Mouse (Mus musculus) spleen, postnatal 10 days (tissue): Measurements from ENCODE around the gene Hspb6.

Experiments
- DNase-seq, 2 experiments: peaks; one replicate each; pipeline ENCODE4 v3.0.0; 2021 to 2022; ENCODE audit warnings: low spot score in 2 of 2

Gene Hspb6

GRCm38 (mm10) chr7:30586455-30587020, 34.6 kb downstream of the Hspb6 start:
- DNase-seq: no peak

DNA sequence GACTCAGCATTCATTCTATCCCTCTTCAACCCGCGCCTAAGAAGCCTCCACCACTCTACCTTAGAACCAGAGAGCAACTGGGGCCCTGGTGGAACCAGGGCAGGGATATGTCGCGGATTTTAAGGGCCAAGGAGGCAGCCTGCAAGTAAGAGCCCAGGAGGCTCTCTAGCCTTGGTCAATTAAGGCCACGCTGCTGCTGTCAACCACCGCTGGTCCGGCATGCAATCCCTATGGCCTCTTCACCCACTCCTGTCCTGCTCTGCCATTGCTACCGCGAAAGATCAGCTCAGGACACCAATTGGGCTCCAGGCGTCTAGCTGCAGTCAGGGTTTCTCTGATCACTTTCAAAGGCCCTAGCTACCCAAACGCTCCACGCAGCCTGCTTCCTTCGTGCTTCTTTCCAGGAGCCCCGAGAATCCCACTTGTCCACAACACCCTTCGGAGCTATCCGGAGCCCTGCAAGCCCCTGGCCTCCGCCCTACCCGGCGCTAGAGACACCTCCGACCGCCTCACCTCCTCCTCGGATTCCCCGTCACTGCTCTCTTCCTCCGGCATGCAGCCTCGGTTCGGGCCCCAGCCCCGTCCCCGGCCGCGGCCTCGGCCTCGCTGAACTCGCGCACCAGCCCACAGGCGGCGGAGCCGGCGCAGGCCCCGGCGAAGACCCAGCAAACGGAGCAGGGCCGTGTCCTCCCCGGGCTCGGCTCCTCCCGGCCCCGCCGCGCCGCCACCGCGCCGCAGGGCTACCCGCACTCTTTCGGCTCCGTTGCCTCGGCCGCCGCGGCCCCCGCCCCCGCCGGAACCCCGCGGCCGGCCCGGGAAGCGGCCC, 36.1 kb downstream of the Hspb6 start:
- DNase-seq: peak; percentile 71 to 83

GRCm38 (mm10) chr7:30588676-30589434, 36.9 kb downstream of the Hspb6 start, which contains the start of gene Kmt2b:
Gene Kmt2b, minus strand, starts transcription at chr7:30588726.
- peak; percentile 89 to 95 for DNase-seq

GRCm38 (mm10) chr7:30589435-30590301, 37.7 kb downstream of the Hspb6 start:
- DNase-seq: peak; percentile 86 to 91

DNA sequence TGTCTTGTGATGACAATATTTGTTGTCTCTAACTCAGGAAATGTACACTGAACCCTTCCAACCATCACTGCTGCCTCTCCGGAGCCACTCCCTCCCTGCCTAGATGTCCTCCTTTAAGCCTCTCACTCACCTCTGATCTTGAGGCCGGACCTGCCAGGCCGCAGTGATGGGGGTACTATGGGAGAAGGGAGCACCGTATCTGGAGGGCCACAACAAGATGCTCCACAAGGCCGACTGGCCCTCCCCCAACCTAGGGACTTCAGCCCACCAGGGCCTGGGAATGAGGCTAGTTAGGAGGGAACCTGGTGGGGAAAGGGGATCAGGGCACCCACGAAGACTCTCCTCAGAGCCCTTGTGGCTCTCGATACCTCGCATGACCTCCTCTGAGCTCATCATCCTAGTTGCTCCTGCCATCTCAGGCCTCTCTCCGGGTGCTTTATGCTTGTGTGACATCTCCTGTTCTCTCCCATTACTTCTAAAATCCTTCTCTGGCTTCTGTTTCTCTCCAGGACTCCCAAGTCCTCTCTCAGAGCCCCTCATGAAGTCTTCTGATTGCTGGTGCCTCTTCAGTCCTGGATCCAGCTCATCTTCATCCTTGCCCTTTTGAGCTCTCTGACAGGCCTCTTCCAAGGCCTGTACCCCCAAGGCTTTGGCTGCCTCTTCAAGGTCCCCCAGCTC, 39.1 kb downstream of the Hspb6 start:
- DNase-seq: no peak

GRCm38 (mm10) chr7:30591605-30591951, 39.6 kb downstream of the Hspb6 start:
- DNase-seq: no peak

GRCm38 (mm10) chr7:30592772-30593423, 40.9 kb downstream of the Hspb6 start:
- DNase-seq: no peak

DNA sequence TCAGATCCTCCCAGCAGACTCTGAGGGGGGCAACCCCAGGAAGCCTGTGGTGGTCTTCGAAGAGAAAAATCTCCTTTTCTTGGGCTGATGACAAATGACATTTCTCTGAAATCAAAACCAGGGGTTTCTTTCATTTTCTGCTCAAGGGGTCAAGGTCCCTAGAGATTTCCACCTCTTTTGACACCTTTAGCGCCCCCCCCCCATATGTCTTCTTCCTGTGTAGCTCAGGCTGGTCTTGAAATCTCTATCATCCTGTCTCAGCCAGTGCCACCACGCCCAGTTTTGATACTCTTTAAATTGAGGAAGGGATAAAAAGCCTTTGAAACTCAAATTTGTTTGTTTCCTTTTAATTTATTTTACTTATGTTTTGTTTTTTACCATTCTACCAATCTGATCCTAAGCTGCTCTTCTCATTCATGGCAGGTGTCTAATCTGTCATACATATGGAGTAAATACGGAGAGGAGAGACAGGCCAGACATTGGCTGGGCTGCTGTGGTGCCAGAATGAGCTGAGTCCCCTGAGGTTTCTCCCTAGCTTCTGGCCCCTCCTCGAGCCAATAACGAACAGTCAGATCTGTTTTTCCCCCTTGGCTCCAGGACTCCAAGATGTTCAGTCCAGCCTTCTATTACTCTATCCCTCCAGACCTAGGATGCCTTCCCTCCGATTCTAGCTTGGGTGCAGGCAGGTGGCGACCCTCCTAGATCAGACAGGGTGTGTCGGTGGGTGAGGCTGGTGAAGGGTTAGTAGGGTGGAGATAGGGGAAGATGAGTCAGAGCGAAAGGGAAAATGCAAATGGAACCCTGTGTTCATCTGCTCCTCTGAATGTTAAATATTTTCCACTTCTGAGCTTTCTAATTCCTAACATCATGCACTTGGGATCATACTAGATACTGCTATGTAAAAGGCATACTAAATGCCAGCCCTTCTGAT, 41.9 kb downstream of the Hspb6 start:
- no peak for DNase-seq

- DNase-seq: no peak
Observed at GRCm38 (mm10) chr7:30594510-30595024, 42.6 kb downstream of the Hspb6 start.

GRCm38 (mm10) chr7:30596093-30596492, 44.1 kb downstream of the Hspb6 start:
- DNase-seq: no peak

- no peak for DNase-seq
Observed at GRCm38 (mm10) chr7:30596811-30597210, 44.8 kb downstream of the Hspb6 start.

DNA sequence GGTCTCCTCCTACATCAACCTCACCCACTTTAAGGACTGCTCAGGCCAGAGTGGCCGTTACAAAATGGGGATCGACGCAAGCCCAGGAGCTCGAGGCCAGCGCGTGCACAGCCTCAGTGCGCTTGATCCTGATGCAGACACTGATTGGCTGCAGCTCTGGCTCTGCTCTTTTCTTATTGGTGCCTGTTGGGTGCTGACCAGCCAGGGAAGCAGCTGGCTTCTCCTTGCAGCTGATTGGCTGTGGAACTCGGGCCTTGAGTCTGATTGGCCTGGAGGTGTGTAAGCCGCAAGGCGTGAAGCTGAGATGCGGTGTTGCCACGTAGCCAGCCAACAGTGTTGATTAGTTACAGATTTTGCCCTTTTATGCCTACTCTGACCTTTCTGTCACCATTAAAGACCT, 46.8 kb downstream of the Hspb6 start, which contains the start of gene Zbtb32:
Gene Zbtb32 (minus strand): TSS at position 124 of the 400 bp plus-strand sequence.
- no peak for DNase-seq

DNA sequence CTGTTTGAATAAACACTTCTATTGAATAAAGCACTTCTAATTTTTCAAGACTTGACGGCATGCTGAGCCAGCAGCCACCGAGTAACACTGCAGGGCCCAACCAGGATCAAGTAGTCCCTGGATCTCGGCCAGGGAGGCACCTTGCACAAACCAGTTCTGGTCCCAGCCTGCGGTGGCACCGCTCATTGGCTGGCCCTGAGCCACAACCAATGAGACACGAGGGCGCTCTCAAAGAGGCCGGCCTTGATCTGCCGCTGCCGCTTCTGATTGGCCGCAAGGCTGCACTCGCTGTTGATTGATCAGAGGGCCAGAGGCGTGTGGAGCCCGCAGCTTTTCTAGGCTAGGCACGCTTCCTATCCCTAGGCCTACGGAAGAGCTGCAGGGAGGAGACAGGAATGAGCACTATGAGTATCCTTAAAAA, 48.0 kb downstream of the Hspb6 start:
- peak; percentile 53 to 86 for DNase-seq

DNA sequence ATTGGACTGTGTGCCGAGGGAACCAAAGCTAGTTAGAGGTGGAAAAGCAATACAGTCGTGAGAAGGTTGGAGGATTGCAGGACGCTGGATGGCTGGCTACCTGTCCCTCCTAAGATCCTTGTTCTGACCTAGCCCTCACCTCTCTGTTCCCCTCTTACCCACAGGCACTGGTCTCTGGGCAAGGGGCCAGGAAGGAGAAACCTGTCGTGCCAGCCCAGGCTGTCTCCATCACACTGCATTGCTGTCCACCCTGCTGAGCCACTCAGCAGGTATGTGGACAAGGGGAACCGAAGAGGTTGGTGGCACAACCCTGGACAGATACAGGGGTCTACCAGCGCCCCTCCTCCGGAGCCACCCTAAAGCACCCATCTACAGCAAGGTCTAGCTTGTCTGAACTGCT, 48.7 kb downstream of the Hspb6 start:
- no peak for DNase-seq

DNA sequence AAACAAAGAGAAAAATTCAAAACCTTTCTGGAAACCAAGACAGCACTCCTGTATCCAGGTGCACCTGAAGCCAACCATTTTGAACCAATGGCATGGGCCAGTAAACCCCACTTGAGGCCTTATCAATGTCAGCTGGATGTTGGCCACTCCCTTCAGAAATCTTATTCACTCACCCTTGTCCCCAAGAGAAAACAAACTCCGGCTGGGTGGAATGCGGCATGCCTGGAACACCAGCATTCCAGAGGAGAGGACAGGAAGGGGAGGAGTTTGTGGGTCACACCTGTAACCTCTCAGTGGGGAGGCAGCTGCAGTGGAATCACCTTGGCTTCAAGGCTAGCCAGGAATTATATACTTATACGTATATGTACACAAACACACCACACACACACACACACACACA, 50.6 kb downstream of the Hspb6 start:
- DNase-seq: no peak

- DNase-seq: no peak
Observed at GRCm38 (mm10) chr7:30604424-30604823, 52.4 kb downstream of the Hspb6 start.

GRCm38 (mm10) chr7:30604944-30605343, 53.0 kb downstream of the Hspb6 start:
- DNase-seq: no peak
